Mouse (Mus musculus) hindbrain, embryonic 15.5 days (tissue): Measurements from ENCODE around the gene Nudt14. TPM values are rescaled to one million over a fixed set of nuclear protein-coding genes. Genes with fewer than 3 reads are reported as not detected.

ENCODE experiments used
- ATAC-seq: fragments of 200-750 bp; cut with Nextera tagmentation; 2 replicates; pipeline ENCODE4 v1.8.0; 2017; ENCODE audit warnings: low read depth, moderate number of reproducible peaks, moderate TSS enrichment; ENCODE audit not compliant: low FRiP score
- H3K27ac ChIP-seq: fragments of 300-500 bp; sonication (generic); replicated peaks from 2 replicates; pipeline ENCODE4 v1.5.1; 2015; ENCODE audit warnings: mild to moderate bottlenecking, inconsistent platforms
- H3K27me3 ChIP-seq: fragments of 300-500 bp; sonication (generic); 2 replicates; pipeline ENCODE4 v1.6.1; 2015; ENCODE audit warnings: control low read depth, inconsistent platforms
- H3K36me3 ChIP-seq: fragments of 300-500 bp; sonication (generic); 2 replicates; pipeline ENCODE4 v1.6.1; 2015; ENCODE audit warnings: control low read depth, inconsistent platforms
- H3K4me1 ChIP-seq: fragments of 300-500 bp; sonication (generic); replicated peaks from 2 replicates; pipeline ENCODE4 v1.6.1; 2015; ENCODE audit warnings: control low read depth, inconsistent platforms
- H3K4me2 ChIP-seq: fragments of 300-500 bp; sonication (generic); 2 replicates; pipeline ENCODE4 v1.6.1; 2015; ENCODE audit warnings: moderate library complexity, mild to moderate bottlenecking, inconsistent platforms
- H3K4me3 ChIP-seq: fragments of 300-500 bp; sonication (generic); 2 replicates; pipeline ENCODE4 v1.5.1; 2015; ENCODE audit warnings: mild to moderate bottlenecking, inconsistent platforms
- H3K9ac ChIP-seq: fragments of 300-500 bp; sonication (generic); 2 replicates; pipeline ENCODE4 v1.6.1; 2015; ENCODE audit warnings: inconsistent platforms
- H3K9me3 ChIP-seq: fragments of 300-500 bp; sonication (generic); 2 replicates; pipeline ENCODE4 v1.6.1; 2016; ENCODE audit warnings: control low read depth, inconsistent platforms
- WGBS: fragments of 180-500 bp; shearing (Covaris S2); methylation state at CpG from one replicate; pipeline ENCODE4 v1.1.7; 2015; 5-methylcytosine and 5-hydroxymethylcytosine counted together
- polyA plus RNA-seq: library from polyadenylated mRNA; unstranded; fragments of >200 nt; fragmentation: Nextera tagmentation; extraction: Ambion mirVana; gene quantifications from 2 replicates; pipeline ENCODE4 v1.2.1, GENCODE M21; 2015

Nudt14 gene
- polyA plus RNA-seq, 1 experiment from 2014 or later = 60.9 TPM

DNA sequence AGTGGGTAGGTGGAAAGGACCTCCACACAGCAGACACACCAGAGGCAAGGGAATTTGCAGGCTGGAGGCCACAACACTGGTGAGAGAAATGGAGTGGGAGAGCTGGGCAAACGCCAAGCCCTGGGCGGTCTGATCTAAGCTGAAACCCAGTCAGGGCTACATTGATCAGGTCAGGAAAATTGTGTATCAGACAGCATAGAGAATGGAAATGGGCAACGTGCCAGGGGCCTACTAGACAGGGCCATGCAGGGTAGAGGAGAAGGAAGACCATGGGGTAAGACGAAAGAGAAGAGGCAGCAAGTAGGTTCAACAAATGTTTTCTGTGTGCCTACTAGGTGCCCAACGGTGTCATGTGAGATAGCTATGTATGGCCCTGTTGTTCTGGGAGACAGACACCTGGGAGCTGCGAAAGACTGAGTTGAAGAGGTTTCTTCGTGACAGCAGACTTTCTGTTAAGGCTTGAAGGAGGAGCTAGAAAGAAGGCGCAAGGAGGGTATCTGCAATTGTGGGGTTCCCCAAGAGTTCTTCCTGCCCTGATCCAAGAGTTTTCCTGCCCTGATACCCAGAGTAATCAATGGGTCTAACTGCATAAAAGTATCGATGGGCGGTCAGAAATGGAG is 658 bp downstream of the Nudt14 start:
- 34% methylated on average over 10 of the region's 10 CpGs for WGBS
- Histone ChIP-seq H3K36me3 (no peaks in the 10 kb centered on the region), H3K9me3 (no peaks in the 10 kb centered on the region), H3K4me3 (peak overlapping the region; percentile 77), H3K4me2 (peak overlapping the region; percentile 78), H3K9ac (peak overlapping the region; percentile 78), H3K4me1 (peaks cover 27% of the 10 kb centered on the region), H3K27me3 (no peaks in the 10 kb centered on the region), H3K27ac (peak overlapping the region; percentile 87)
- no peak for ATAC-seq

DNA sequence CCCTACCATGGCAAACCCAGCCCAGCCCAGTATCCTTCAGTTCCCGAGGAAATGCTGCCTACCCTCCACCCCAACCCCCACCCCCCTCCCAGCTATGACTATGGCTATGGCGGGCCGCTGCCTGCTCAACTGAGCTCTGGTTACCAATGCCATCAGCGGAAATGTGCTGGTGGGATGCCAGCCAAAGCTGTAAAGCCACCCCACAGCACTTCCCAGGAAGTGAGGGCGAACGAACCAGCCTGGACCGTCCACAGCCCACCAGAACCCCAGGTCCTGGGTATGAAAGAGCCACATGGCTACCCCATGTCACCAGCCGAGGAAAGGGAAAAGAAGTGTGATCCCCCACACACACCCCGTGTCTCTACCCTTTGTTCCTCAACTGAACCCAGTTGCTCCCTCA is 1.2 kb downstream of the Nudt14 start:
- Histone ChIP-seq H3K27ac (no peak overlapping the region), H3K9ac (no peak overlapping the region), H3K9me3 (no peaks in the 10 kb centered on the region), H3K4me1 (peaks cover 27% of the 10 kb centered on the region), H3K4me3 (no peak overlapping the region), H3K36me3 (no peaks in the 10 kb centered on the region), H3K27me3 (no peaks in the 10 kb centered on the region), H3K4me2 (no peak overlapping the region)
- WGBS = 83% methylated on average over 8 of the region's 9 CpGs
- no peak for ATAC-seq

DNA sequence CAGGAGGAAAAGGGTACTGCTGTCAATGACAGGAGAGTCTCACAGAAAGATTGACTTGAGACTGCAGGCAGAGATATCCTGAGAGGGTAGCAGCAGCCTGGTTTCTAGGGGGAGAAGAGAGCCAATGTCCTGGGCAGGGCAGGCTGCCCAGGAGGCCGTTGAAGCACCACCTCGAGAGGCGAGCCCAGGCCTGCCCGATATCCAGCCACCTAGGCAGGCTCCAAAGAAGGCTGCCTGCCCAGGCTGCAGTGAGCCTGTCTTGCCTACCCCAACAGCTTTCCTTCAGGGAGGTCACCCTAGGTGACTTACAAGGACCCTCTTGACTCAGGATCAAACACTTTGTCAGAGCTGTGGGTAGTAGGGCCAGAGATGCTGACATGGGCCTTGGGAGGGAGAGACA is 1.7 kb downstream of the Nudt14 start:
- Histone ChIP-seq H3K4me1 (peaks cover 27% of the 10 kb centered on the region), H3K9ac (no peak overlapping the region), H3K4me3 (no peak overlapping the region), H3K27me3 (no peaks in the 10 kb centered on the region), H3K9me3 (no peaks in the 10 kb centered on the region), H3K4me2 (no peak overlapping the region), H3K27ac (no peak overlapping the region), H3K36me3 (no peaks in the 10 kb centered on the region)
- 82% methylated on average over 4 of the region's 4 CpGs for WGBS
- ATAC-seq = no peak

DNA sequence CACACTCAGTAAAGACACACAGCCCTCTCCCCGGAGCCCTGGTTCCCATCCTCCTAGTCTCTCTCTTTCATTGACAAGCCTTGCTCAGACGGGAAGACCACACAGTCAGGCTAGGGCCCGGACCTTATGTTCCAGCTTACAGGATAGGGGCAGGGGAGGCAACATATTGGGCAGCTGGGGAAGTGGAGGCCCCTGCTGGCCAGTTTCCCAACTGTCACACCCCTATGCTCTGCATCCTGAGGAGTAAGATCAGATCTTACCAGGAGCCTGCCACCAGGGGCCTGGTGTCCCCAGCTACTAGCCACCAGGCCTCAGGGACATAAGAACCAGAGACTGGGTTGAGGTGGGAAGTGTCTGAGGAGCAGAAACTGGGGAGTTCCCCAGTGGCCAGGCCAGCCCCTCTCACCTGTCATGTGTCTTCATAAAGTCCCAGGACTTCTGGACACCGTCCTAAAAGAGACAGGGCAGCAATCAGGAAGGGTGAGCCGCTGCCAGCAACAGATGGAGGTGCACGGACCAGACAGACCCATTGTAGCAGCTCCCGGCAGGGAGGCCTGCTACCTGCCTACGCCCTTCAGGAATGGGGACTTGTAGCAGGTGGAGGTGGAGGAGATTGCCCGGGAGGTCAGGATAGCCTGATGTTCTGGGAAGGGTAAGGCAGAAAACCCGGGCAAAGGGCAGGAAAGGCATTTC is 2.9 kb downstream of the Nudt14 start:
- H3K27ac ChIP-seq = no peak overlapping the region
- no peaks in the 10 kb centered on the region for H3K9me3 ChIP-seq
- 61% methylated on average over 10 of the region's 10 CpGs for WGBS
- no peak for ATAC-seq
- H3K4me2 ChIP-seq = no peak overlapping the region
- no peaks in the 10 kb centered on the region for H3K27me3 ChIP-seq
- no peak overlapping the region for H3K9ac ChIP-seq
- no peak overlapping the region for H3K4me3 ChIP-seq
- H3K4me1 ChIP-seq = peaks cover 27% of the 10 kb centered on the region
- H3K36me3 ChIP-seq = no peaks in the 10 kb centered on the region

DNA sequence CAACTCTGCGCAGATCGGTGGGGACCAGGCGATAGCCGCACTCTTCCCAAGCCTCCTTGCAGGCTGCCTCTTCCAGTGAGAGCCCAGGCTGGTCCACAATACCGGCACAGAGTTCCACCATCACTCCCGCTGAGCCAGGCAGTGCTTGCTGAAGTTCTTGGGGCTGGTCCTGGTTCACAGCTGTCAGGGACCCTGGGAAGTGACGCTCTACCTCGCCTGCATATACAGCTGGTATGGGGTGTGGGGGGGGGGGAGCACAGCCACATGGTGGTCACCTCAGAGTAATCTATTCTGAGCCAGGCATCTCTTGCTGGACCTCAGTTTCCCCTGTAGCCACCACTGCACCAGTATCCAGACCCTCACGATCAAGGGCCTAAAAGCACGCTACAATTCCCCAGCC is 3.6 kb downstream of the Nudt14 start:
- H3K9me3 ChIP-seq = no peaks in the 10 kb centered on the region
- H3K4me1 ChIP-seq = peaks cover 27% of the 10 kb centered on the region
- WGBS = 80% methylated on average over 10 of the region's 10 CpGs
- no peak overlapping the region for H3K4me2 ChIP-seq
- no peak overlapping the region for H3K4me3 ChIP-seq
- no peak overlapping the region for H3K27ac ChIP-seq
- H3K36me3 ChIP-seq = no peaks in the 10 kb centered on the region
- no peak overlapping the region for H3K9ac ChIP-seq
- no peak for ATAC-seq
- H3K27me3 ChIP-seq = no peaks in the 10 kb centered on the region

DNA sequence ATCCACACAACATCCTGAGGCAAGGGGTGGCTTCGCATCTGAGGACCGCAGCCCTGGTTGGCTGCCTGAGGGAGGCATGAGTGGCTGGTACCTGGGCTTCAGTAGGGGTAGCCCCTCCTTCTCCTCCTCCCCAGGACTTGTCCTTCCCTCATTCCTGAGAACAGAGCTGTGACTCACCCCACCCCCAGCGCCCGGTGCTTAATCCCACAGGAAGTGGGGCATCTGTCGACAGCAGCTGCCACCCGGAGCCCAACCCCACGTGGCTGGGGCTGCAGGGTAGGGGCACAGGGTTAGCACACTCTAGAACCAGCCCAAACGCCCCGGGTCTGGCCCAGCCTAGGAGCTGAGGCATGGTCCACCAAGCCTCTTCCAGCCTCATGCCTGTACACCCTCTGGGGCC is 4.0 kb downstream of the Nudt14 start:
- 56% methylated on average over 9 of the region's 9 CpGs for WGBS
- no peak overlapping the region for H3K4me3 ChIP-seq
- peaks cover 27% of the 10 kb centered on the region for H3K4me1 ChIP-seq
- no peaks in the 10 kb centered on the region for H3K27me3 ChIP-seq
- no peak overlapping the region for H3K9ac ChIP-seq
- H3K9me3 ChIP-seq = no peaks in the 10 kb centered on the region
- no peak for ATAC-seq
- no peak overlapping the region for H3K4me2 ChIP-seq
- H3K36me3 ChIP-seq = no peaks in the 10 kb centered on the region
- H3K27ac ChIP-seq = no peak overlapping the region

DNA sequence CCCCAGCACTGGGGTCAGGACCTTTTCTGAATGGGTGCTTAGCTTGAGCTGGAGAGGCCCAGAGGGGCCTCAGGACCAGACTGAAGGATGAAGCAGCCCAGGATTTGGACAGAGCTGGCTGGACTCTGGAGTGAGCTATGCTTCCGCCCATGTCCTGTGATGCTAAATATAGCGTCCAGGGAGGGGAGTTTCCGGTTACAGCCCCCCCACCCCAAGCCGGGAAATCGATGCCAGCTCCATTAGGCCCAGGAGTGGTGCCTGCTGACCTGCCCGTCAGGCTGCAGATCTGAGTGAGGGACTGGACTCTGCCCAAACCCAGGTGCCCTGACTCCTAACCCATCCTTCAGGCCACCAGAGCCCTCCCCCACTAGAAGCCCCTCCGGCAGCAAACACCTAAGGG is 9.3 kb downstream of the Nudt14 start:
- H3K4me2 ChIP-seq = no peak overlapping the region
- H3K27ac ChIP-seq = no peak overlapping the region
- H3K9me3 ChIP-seq = no peaks in the 10 kb centered on the region
- peaks cover 18% of the 10 kb centered on the region for H3K4me1 ChIP-seq
- H3K36me3 ChIP-seq = no peaks in the 10 kb centered on the region
- H3K4me3 ChIP-seq = no peak overlapping the region
- no peak overlapping the region for H3K9ac ChIP-seq
- H3K27me3 ChIP-seq = peaks cover 5% of the 10 kb centered on the region; the same call in 1 of the 2 replicates
- no peak for ATAC-seq
- WGBS = 66% methylated on average over 7 of the region's 7 CpGs

DNA sequence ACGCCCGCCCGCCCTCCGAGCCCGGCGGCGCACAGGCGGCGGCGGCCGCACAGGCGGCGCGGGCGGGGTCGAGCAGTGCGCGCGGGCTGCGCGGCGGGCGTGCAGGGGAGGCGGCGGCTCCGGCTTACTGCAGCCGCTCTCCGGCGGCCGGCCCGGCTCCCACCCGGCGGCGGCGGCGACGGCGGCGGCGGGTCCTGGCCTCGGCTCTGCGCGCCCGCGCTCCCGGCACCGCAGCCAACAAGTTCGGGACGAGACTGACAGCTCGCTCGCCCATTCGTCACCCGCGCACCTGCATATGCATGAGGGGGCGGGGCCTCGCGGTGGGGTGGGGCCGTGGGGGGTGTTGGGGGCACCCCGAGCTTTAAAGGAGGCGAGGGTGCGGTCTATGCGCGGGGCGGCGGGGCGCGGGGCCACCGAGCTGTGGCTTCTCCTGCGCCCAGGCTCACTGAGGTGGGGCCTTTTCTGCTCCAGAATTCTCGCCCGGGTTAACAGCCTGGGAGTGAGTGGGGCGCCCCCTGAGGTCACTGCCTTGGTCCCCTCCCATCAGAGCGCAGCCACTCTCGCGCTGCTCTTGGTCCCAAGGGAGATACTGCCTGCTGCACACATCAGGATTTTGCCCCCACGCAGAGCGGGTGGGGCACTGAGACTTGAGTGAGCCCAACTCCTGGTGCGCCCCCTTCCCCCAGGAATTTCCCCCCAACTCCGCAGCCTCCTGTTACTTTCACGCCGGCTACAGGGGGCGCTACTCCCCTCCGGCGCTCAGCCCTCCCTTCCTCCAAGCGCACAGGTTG is 12.2 kb downstream of the Nudt14 start, which contains the start of gene Jag2:
Gene Jag2 (minus strand): TSS at position 215 of the 791 bp plus-strand sequence.
- Histone ChIP-seq H3K9ac (peak within 1 kb of the TSS; percentile 89), H3K27me3 (peaks cover 5% of the 10 kb centered on the region; the same call in 1 of the 2 replicates), H3K4me1 (peaks cover 41% of the 10 kb centered on the region), H3K9me3 (no peaks in the 10 kb centered on the region), H3K4me3 (peak within 1 kb of the TSS; percentile 78), H3K27ac (peak within 1 kb of the TSS; percentile 92), H3K4me2 (peak within 1 kb of the TSS; percentile 73), H3K36me3 (no peaks in the 10 kb centered on the region)
- WGBS = under 1% methylated on average over 51 of the region's 85 CpGs
- ATAC-seq = peak; percentile 68

DNA sequence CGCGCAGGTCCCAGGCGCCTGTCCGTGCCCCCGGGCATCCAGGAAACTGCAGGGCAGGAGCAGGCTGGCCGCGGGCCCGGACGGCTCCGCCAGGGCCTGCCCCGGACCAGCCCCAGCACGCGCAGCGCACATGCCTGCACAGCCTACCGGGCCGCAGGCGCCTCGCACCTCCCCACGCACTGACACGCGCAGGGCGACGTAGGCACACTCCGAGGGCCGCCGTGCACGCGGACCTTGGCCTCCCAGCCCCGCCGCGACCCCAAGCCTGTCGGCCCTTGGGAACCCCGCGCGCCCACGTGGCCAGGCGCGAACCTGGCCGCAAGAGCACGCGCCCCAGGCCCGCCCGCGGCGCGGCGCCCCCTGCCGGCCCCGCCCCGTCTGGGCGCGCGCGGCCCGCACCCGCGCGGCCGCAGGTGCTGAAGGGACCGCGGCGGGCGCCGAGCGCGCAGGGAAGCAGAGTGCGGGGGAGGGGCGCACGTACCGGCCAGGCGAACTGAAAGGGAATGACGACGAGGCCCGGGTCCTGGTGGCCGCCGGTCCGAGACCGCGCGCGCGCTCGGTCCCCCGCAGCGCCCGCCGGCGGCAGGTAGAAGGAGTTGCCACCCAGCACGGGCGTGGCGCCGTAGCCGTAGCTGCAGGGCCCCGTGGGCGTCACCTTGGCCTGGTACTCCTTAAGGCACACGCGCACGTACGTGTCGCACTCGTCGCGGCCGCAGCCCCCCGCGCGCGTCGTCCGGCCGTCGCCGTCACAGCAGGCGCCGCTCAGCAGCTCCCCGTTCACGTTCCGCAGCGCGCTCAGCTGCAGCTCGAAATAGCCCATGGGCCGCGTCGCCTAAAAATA is 13.3 kb downstream of the Nudt14 start:
- Histone ChIP-seq H3K27ac (peak overlapping the region; percentile 92), H3K4me3 (peak overlapping the region; percentile 78), H3K27me3 (peaks cover 5% of the 10 kb centered on the region; the same call in 1 of the 2 replicates), H3K9me3 (no peaks in the 10 kb centered on the region), H3K9ac (peak overlapping the region; percentile 89), H3K36me3 (no peaks in the 10 kb centered on the region), H3K4me1 (peaks cover 45% of the 10 kb centered on the region), H3K4me2 (peak overlapping the region; percentile 73)
- under 1% methylated on average over 108 of the region's 124 CpGs for WGBS
- ATAC-seq = peak; percentile 47

DNA sequence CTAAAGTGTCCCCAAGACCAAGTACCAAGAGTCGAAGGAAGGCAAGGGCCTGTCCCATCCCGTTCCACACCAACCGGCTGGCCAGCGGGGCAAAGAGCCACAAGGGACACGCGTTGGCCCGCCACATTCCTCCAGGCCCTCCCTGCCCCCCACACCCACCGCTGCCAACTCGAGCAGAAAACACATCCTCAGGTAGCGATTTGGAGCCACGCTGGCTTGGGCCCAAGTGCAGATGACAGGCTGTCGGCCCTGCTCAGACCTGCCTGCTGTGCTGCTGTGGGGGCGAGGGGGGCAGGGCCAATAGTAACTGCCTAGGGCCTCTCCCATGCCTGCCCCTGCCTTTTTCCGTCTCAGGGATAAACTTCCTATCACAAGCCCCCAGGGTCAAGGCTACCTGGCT is 14.7 kb downstream of the Nudt14 start:
- Histone ChIP-seq H3K27me3 (peaks cover 5% of the 10 kb centered on the region; the same call in 1 of the 2 replicates), H3K4me3 (peak overlapping the region; percentile 78), H3K9me3 (no peaks in the 10 kb centered on the region), H3K4me1 (peaks cover 50% of the 10 kb centered on the region), H3K9ac (0 out of 2 replicates have a peak overlapping the region, but pooled peaks have one; percentile 89), H3K4me2 (peak overlapping the region; percentile 73), H3K27ac (no peak overlapping the region), H3K36me3 (no peaks in the 10 kb centered on the region)
- 55% methylated on average over 14 of the region's 14 CpGs for WGBS
- ATAC-seq = no peak

DNA sequence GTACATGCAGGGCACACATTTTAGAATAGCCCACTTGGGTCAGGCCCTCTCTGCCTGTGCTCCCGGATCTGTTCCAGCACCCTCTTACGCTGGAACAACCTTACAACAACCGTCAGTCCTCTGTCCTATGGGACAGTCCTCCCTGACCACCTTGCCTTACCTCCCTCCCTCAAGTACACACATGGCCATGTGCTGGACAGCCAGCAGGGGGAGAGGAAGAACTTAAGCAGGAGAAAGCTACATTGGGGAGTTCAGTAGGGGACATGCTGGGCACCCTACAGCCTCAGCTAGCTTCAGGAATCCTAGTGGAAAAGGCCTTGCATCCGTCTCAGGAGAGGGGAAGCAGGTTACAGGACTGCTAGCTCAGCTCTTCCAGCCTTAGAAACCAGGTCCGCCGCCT is 16.0 kb downstream of the Nudt14 start:
- peaks cover 50% of the 10 kb centered on the region for H3K4me1 ChIP-seq
- 86% methylated on average over 6 of the region's 6 CpGs for WGBS
- no peaks in the 10 kb centered on the region for H3K36me3 ChIP-seq
- no peak overlapping the region for H3K9ac ChIP-seq
- no peak for ATAC-seq
- no peaks in the 10 kb centered on the region; the same call in 1 of the 2 replicates for H3K27me3 ChIP-seq
- H3K27ac ChIP-seq = no peak overlapping the region
- no peak overlapping the region for H3K4me2 ChIP-seq
- H3K9me3 ChIP-seq = no peaks in the 10 kb centered on the region
- no peak overlapping the region for H3K4me3 ChIP-seq
